Mouse (Mus musculus): ENCODE measurements at regions not wholly inside any gene's neighbourhood (a gene's known extent, or its start where the extent isn't known, plus 50 kb on each side); places are given as distances from the start of the nearest gene placed in this dataset.

DNA sequence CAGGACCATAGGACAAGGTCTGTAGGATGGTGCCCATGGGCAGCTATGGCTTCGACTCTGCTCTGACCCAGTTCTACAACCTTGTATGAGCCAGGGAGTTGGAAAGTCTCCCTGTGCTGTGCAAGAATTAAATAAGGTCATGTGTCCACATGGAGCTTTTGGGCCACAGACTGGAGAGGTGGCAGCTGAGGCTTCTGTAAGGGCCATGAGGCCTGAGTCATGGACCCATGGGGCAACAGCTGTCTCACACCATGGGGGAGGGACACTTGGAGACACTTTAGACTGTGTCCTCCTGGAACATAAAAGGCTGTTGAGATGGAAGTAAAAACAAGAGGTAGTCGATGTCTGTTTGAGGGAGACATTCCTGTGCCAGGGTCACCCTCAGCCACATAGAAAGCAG is 154.5 kb upstream of the Gm3448 start:
- no peak for DNase-seq (ENCODE audit: extremely low spot score in 1 of 2, low spot score in 1 of 2)

- DNase-seq (ENCODE audit: extremely low spot score in 1 of 2, low spot score in 1 of 2): no peak
Measured at GRCm38 (mm10) chr17:15194894-15195461, 153.6 kb upstream of the Gm3448 start.

DNA sequence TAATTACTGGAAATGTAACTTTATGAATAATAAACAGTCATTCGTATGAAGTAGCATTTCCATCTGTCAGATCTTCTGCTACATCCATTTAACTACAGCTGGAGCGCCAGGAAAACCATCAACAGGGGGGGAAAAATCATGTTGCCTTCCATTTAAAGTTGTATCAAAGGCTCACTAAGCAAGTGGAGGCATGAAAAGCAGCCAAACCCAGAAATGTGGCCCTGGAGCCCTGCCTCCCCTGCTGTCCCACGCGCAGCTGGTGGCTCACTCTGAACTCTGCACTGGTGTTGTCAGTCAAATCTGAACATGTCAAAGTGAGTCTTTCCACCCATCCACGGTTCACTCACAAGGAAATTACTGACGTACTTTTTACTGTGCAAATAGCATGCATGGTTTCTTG is 152.5 kb upstream of the Gm3448 start:
- no peak for DNase-seq (ENCODE audit: extremely low spot score in 1 of 2, low spot score in 1 of 2)

DNA sequence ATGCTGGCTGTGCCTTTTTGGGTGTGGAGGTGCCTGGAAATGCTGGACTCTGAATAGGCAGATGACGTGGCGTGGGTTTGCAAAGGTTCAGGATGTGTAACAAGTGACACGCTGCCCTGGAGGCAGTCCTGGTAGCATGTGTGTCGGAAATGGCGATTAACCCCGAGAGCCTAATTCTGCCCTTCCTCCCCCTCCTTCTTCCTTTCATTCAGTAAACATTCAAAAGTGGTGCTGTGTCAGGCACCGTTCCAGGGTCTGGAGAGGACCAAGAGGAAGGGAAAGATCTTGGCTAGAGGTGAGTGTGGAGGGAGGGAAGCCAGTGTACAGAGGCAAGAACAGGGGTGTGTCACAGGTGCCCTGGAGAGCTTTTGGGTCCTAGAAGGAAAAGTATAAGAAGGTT is 151.5 kb upstream of the Gm3448 start:
- no peak for DNase-seq (ENCODE audit: extremely low spot score in 1 of 2, low spot score in 1 of 2)

- DNase-seq (ENCODE audit: extremely low spot score in 1 of 2, low spot score in 1 of 2): no peak
Measured at GRCm38 (mm10) chr17:15185217-15185616, 143.9 kb upstream of the Gm3448 start.

DNA sequence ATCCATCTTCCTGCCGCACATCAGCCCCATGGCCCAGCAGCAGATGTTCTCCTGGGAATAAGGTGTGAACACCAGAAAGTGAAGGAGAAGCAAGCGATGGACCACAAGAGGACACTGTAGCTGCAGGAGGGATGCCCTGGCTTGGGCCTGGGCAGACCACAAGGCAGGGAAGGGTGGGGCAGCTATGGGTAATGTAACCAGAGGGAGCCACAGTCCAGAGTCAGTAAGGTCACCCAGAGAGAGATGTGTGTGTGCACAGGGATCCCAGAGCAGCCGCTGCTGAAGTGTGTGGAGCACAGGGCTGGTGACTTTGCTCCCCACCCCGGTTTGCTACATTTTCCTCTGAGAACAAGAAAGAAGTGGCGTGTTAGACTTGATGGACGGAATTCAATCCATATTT is 142.5 kb upstream of the Gm3448 start:
- no peak for DNase-seq (ENCODE audit: extremely low spot score in 1 of 2, low spot score in 1 of 2)

DNA sequence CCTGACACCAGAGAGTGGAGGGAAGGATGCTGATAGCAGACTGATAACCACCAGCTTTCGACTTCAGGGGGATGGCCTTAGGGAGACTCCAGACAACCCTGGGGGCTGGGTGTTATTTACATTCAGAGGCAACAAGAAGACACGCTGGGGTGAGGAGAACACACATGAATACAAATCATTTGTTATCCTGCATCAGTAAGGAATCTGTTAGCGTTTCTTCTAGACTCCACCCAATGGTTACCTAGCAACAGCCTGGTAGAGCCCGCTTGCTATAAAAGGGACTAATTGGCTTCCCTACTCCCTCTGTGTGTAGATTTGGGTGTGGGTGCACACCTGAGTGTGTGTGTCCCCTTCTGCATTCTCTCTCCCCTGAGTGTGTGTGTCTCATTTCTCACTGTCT is 140.8 kb upstream of the Gm3448 start:
- no peak for DNase-seq (ENCODE audit: extremely low spot score in 1 of 2, low spot score in 1 of 2)

- DNase-seq (ENCODE audit: extremely low spot score in 1 of 2, low spot score in 1 of 2): no peak
Measured at GRCm38 (mm10) chr17:15180223-15180860, 139.0 kb upstream of the Gm3448 start.

GRCm38 (mm10) chr17:15179411-15179951 is 138.1 kb upstream of the Gm3448 start:
- DNase-seq (ENCODE audit: extremely low spot score in 1 of 2, low spot score in 1 of 2): peak in 1 of 2 experiments; percentile 22

- DNase-seq (ENCODE audit: extremely low spot score in 1 of 2, low spot score in 1 of 2): no peak
Measured at GRCm38 (mm10) chr17:15177390-15177789, 136.1 kb upstream of the Gm3448 start.

GRCm38 (mm10) chr17:15174354-15174953 is 133.1 kb upstream of the Gm3448 start:
- DNase-seq (ENCODE audit: extremely low spot score in 1 of 2, low spot score in 1 of 2): no peak

GRCm38 (mm10) chr17:15167927-15168326 is 126.6 kb upstream of the Gm3448 start:
- DNase-seq (ENCODE audit: extremely low spot score in 1 of 2, low spot score in 1 of 2): no peak

DNA sequence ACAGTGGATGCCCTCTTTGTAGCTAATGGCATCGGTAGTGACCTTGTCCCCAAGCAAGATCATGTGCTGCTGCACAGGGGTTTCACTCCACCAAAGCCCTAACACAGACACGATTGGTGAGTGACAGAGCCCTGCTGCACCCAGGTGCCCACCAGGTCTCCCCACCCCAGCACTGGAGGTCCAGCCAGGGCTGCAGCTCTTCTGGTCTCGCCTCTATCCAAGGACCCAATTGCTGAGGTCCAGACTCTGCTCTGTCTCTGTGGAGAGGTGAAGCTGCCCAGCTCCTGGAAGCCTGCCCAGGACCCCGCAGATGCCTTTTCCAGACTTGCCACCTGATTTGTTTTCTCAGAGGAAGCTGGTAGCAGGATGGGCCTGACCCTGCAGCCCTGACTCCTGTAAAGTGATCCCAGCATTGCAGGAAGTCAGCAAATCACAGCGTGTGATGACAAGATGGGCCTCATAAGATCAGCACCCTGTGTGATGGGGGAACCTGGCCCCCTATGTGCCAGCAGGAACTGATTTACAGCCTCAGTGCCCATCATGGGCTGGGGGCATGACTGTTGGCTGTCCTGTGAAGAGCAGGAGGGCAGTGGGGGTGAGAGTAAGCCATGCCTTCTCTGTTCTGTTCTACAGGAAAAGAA is 116.5 kb upstream of the Gm3448 start:
- no peak for DNase-seq (ENCODE audit: extremely low spot score in 1 of 2, low spot score in 1 of 2)

- no peak for DNase-seq (ENCODE audit: extremely low spot score in 1 of 2, low spot score in 1 of 2)
Measured at GRCm38 (mm10) chr17:15152996-15153735, 111.8 kb upstream of the Gm3448 start.

GRCm38 (mm10) chr17:15152477-15152876 is 111.1 kb upstream of the Gm3448 start:
- no peak for DNase-seq (ENCODE audit: extremely low spot score in 1 of 2, low spot score in 1 of 2)

DNA sequence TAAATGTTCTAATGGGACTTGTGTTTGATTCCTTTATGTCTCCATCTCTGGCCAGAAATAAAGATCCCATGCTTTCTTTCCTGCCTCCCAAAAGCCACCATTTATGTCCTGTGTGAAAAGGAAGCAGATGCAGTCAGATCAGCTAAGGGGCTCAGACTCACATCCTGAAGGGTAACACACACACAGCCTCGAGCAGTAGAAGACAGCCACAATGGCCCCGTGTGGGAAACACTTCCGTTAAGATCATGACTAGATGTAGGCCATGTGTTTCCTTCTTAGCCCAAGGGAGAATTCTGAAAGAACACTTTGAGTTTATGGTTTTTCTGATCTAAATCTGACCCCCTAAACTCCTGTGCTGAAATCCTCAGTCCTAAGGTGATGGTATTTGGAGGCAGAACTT is 110.4 kb upstream of the Gm3448 start:
- DNase-seq (ENCODE audit: extremely low spot score in 1 of 2, low spot score in 1 of 2): no peak

- no peak for DNase-seq (ENCODE audit: extremely low spot score in 1 of 2, low spot score in 1 of 2)
Measured at GRCm38 (mm10) chr17:15146607-15147006, 105.3 kb upstream of the Gm3448 start.

DNA sequence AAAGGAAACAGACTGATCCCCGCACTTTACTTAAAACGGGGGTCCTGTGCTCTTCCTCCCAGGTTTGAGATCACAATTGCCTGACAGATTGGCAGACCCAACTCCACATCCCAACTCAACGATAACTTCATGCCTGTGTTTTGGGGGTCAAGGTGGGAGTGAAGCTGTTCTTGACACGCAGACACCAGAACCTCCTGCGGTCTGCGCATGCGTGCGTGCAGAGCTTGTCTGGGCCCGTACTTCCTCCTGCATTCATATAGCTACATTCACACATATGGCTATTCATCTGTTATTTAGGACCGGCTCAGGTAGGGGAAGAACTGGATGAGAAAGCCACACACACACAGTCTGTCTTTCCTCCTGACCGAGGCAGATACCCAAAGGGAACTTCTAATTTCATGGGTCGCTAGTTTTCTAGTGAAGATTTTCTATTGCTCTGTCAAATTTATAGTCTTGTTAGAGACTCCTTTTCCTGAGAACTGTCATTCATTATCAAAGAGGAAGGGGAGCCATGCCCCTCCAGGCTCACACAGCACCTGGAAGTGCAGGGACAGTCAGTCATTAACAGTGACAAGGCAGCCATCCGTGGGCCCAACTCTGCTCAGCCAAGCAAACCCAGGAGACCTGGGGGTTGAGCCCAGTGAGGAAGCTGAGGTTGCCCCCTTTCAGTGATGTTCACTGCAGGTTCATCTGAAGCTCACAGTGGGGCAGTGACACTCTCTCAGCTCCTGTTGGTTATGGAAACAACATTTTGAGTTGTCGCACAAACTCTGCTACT is 104.0 kb upstream of the Gm3448 start:
- DNase-seq (ENCODE audit: extremely low spot score in 1 of 2, low spot score in 1 of 2): no peak

GRCm38 (mm10) chr17:15140391-15140790 is 99.1 kb upstream of the Gm3448 start:
- DNase-seq (ENCODE audit: extremely low spot score in 1 of 2, low spot score in 1 of 2): no peak

Data from frontal cortex, adult 2 months (tissue).